Mouse (Mus musculus) MEL (cell line): ENCODE results near the gene Arsg. TPM values are rescaled to one million over a fixed set of nuclear protein-coding genes. Genes with fewer than 3 reads are reported as not detected.

ENCODE experiments used
- DNase-seq: peaks from one replicate; pipeline ENCODE4 v3.0.0; 2011; ENCODE audit warnings: low read depth, low spot score
- H3K27ac ChIP-seq: 2 replicates; pipeline ENCODE4 v1.5.1; 2012; ENCODE audit warnings: low read depth, mild to moderate bottlenecking, control low read depth, low read length, moderate library complexity; ENCODE audit not compliant: control insufficient read depth
- H3K27me3 ChIP-seq, 2 experiments: fragments of 150-350 bp in 1 of 2; sonication (generic) in 1 of 2; 2 replicates each; pipeline ENCODE4 v1.6.1; 2012; ENCODE audit warnings: low read length in 2 of 2, mild to moderate bottlenecking in 2 of 2, improper control_type of control experiment in 1 of 2, moderate library complexity in 1 of 2; ENCODE audit not compliant: insufficient read depth in 2 of 2, control insufficient read depth in 1 of 2
- H3K36me3 ChIP-seq, 2 experiments: 2 replicates each; pipeline ENCODE4 v1.6.1; 2012 to 2014; ENCODE audit warnings: low read length in 2 of 2, improper control_type of control experiment in 1 of 2, inconsistent platforms in 1 of 2, mild to moderate bottlenecking in 1 of 2; ENCODE audit not compliant: insufficient read depth in 2 of 2, control insufficient read depth in 1 of 2
- H3K4me1 ChIP-seq, 2 experiments: fragments of 150-350 bp in 1 of 2; sonication (generic) in 1 of 2; 2 replicates each; pipeline ENCODE4 v1.6.1; 2012; ENCODE audit warnings: low read length in 2 of 2, improper control_type of control experiment in 1 of 2, mild to moderate bottlenecking in 1 of 2; ENCODE audit not compliant: insufficient read depth in 2 of 2, control insufficient read depth in 1 of 2
- H3K4me3 ChIP-seq, 2 experiments: fragments of 150-350 bp in 1 of 2; sonication (generic) in 1 of 2; 2 replicates each; pipeline ENCODE4 v1.5.1; 2012; ENCODE audit warnings: low read depth in 2 of 2, low read length in 2 of 2, mild to moderate bottlenecking in 2 of 2, moderate library complexity in 2 of 2, control low read depth in 1 of 2, improper control_type of control experiment in 1 of 2; ENCODE audit not compliant: control insufficient read depth in 1 of 2, insufficient read depth in 1 of 2
- H3K79me2 ChIP-seq: 2 replicates; pipeline ENCODE4 v1.6.1; 2012; ENCODE audit warnings: mild to moderate bottlenecking, low read length, moderate library complexity; ENCODE audit not compliant: control insufficient read depth, poor library complexity, insufficient read depth
- H3K9ac ChIP-seq: 2 replicates; pipeline ENCODE4 v1.6.1; 2012; ENCODE audit warnings: low read depth, mild to moderate bottlenecking, control low read depth, low read length, moderate library complexity; ENCODE audit not compliant: control insufficient read depth, poor library complexity, severe bottlenecking
- H3K9me3 ChIP-seq: fragments of 150-350 bp; sonication (generic); replicated peaks from 2 replicates; pipeline ENCODE4 v1.6.1; 2012; ENCODE audit warnings: mild to moderate bottlenecking, low read length, improper control_type of control experiment, moderate library complexity; ENCODE audit not compliant: insufficient read depth
- BHLHE40 ChIP-seq: IDR thresholded peaks from 2 replicates; pipeline ENCODE4 v1.6.1; 2012; ENCODE audit warnings: low read depth, mild to moderate bottlenecking, inconsistent platforms, low read length, improper control_type of control experiment, borderline replicate concordance
- CHD1 ChIP-seq: IDR thresholded peaks from 2 replicates; pipeline ENCODE4 v1.6.1; 2012; ENCODE audit warnings: low read depth, mild to moderate bottlenecking, inconsistent platforms, low read length, improper control_type of control experiment
- CHD2 ChIP-seq: IDR thresholded peaks from 2 replicates; pipeline ENCODE4 v1.6.1; 2011; ENCODE audit warnings: low read length, improper control_type of control experiment
- CTCF ChIP-seq, 3 experiments: IDR thresholded peaks in 2 of 3; conservative IDR thresholded peaks in 1 of 3; 2 replicates each; pipeline ENCODE4 v1.5.1; 2011 to 2012; ENCODE audit warnings: low read length in 3 of 3, low read depth in 2 of 3, mild to moderate bottlenecking in 2 of 3, improper control_type of control experiment in 1 of 3, inconsistent platforms in 1 of 3, mixed read lengths in 1 of 3, moderate library complexity in 1 of 3; ENCODE audit not compliant: control insufficient read depth in 1 of 3, insufficient read depth in 1 of 3, poor library complexity in 1 of 3, severe bottlenecking in 1 of 3
- E2F4 ChIP-seq: IDR thresholded peaks from 2 replicates; pipeline ENCODE4 v1.6.1; 2011; ENCODE audit warnings: low read depth, low read length, improper control_type of control experiment, borderline replicate concordance
- ELF1 ChIP-seq: IDR thresholded peaks from 2 replicates; pipeline ENCODE4 v1.6.1; 2014; ENCODE audit warnings: low read depth, mild to moderate bottlenecking, inconsistent platforms, low read length, improper control_type of control experiment, moderate library complexity
- EP300 ChIP-seq, 2 experiments: IDR thresholded peaks; 2 replicates each; pipeline ENCODE4 v1.6.1; 2011; ENCODE audit warnings: improper control_type of control experiment in 2 of 2, low read length in 2 of 2, low read depth in 1 of 2, mild to moderate bottlenecking in 1 of 2
- ETS1 ChIP-seq: IDR thresholded peaks from 2 replicates; pipeline ENCODE4 v1.6.1; 2012; ENCODE audit warnings: low read depth, mild to moderate bottlenecking, inconsistent platforms, low read length, improper control_type of control experiment, moderate library complexity
- GABPA ChIP-seq: IDR thresholded peaks from 2 replicates; pipeline ENCODE4 v1.6.1; 2012; ENCODE audit warnings: low read depth, mild to moderate bottlenecking, inconsistent platforms, low read length, improper control_type of control experiment, moderate library complexity
- GATA1 ChIP-seq: IDR thresholded peaks from 2 replicates; pipeline ENCODE4 v1.6.1; 2011; ENCODE audit warnings: low read depth, low read length, improper control_type of control experiment
- HCFC1 ChIP-seq: IDR thresholded peaks from 2 replicates; pipeline ENCODE4 v1.6.1; 2012; ENCODE audit warnings: low read depth, mild to moderate bottlenecking, inconsistent platforms, low read length, improper control_type of control experiment, moderate library complexity
- KAT2A ChIP-seq: conservative IDR thresholded peaks from 2 replicates; pipeline ENCODE4 v1.6.1; 2012; ENCODE audit warnings: low read depth, low read length, improper control_type of control experiment, inconsistent platforms
- MAFK ChIP-seq: IDR thresholded peaks from 2 replicates; pipeline ENCODE4 v1.6.1; 2011; ENCODE audit warnings: low read depth, mild to moderate bottlenecking, low read length, improper control_type of control experiment, borderline replicate concordance
- MAX ChIP-seq: IDR thresholded peaks from 2 replicates; pipeline ENCODE4 v1.6.1; 2011; ENCODE audit warnings: low read length, improper control_type of control experiment
- MAZ ChIP-seq: IDR thresholded peaks from 2 replicates; pipeline ENCODE4 v1.6.1; 2012; ENCODE audit warnings: low read depth, mild to moderate bottlenecking, inconsistent platforms, low read length, improper control_type of control experiment
- MEF2A ChIP-seq: IDR thresholded peaks from 2 replicates; pipeline ENCODE4 v1.6.1; 2014; ENCODE audit warnings: low read depth, mild to moderate bottlenecking, inconsistent platforms, low read length, improper control_type of control experiment; ENCODE audit not compliant: poor library complexity, insufficient replicate concordance, severe bottlenecking; ENCODE audit errors: extremely low read depth
- MXI1 ChIP-seq: IDR thresholded peaks from 2 replicates; pipeline ENCODE4 v1.6.1; 2011; ENCODE audit warnings: mild to moderate bottlenecking, low read depth, low read length, improper control_type of control experiment
- MYB ChIP-seq: IDR thresholded peaks from 2 replicates; pipeline ENCODE4 v1.6.1; 2011; ENCODE audit warnings: mild to moderate bottlenecking, low read depth, low read length, improper control_type of control experiment
- MYC ChIP-seq: IDR thresholded peaks from 2 replicates; pipeline ENCODE4 v1.6.1; 2011; ENCODE audit warnings: low read depth, mild to moderate bottlenecking, low read length, improper control_type of control experiment, moderate library complexity
- NELFE ChIP-seq: IDR thresholded peaks from 2 replicates; pipeline ENCODE4 v1.6.1; 2011; ENCODE audit warnings: low read depth, low read length, improper control_type of control experiment
- NRF1 ChIP-seq: IDR thresholded peaks from 2 replicates; pipeline ENCODE4 v1.6.1; 2014; ENCODE audit warnings: low read depth, mild to moderate bottlenecking, inconsistent platforms, low read length, improper control_type of control experiment, moderate library complexity; ENCODE audit not compliant: poor library complexity, insufficient read depth, severe bottlenecking
- POLR2A ChIP-seq, 2 experiments: IDR thresholded peaks; 2 replicates each; pipeline ENCODE4 v1.6.1; 2011 to 2012; ENCODE audit warnings: low read length in 2 of 2, mild to moderate bottlenecking in 2 of 2, control low read depth in 1 of 2, improper control_type of control experiment in 1 of 2, low read depth in 1 of 2, moderate library complexity in 1 of 2; ENCODE audit not compliant: control insufficient read depth in 1 of 2, insufficient read depth in 1 of 2, poor library complexity in 1 of 2
- POLR2AphosphoS2 ChIP-seq: IDR thresholded peaks from 2 replicates; pipeline ENCODE4 v1.6.1; 2011; ENCODE audit warnings: low read length, improper control_type of control experiment
- POLR2AphosphoS5 ChIP-seq: IDR thresholded peaks from 2 replicates; pipeline ENCODE4 v1.6.1; 2012; ENCODE audit warnings: low read depth, borderline replicate concordance, mild to moderate bottlenecking, inconsistent platforms, low read length, moderate library complexity, mixed read lengths
- RAD21 ChIP-seq: IDR thresholded peaks from 2 replicates; pipeline ENCODE4 v1.6.1; 2011; ENCODE audit warnings: mild to moderate bottlenecking, low read depth, low read length, improper control_type of control experiment
- RCOR1 ChIP-seq: IDR thresholded peaks from 2 replicates; pipeline ENCODE4 v1.6.1; 2012; ENCODE audit warnings: low read depth, mild to moderate bottlenecking, inconsistent platforms, low read length, improper control_type of control experiment
- SIN3A ChIP-seq: IDR thresholded peaks from 2 replicates; pipeline ENCODE4 v1.6.1; 2012; ENCODE audit warnings: low read length, improper control_type of control experiment, inconsistent platforms
- SMC3 ChIP-seq: IDR thresholded peaks from 2 replicates; pipeline ENCODE4 v1.6.1; 2011; ENCODE audit warnings: low read depth, low read length, improper control_type of control experiment
- TAL1 ChIP-seq: IDR thresholded peaks from 2 replicates; pipeline ENCODE4 v1.6.1; 2012; ENCODE audit warnings: mild to moderate bottlenecking, inconsistent platforms, low read length, moderate library complexity, mixed read lengths
- TBP ChIP-seq: IDR thresholded peaks from 2 replicates; pipeline ENCODE4 v1.8.0; 2011; ENCODE audit warnings: low read depth, low read length, improper control_type of control experiment
- TCF12 ChIP-seq: IDR thresholded peaks from 2 replicates; pipeline ENCODE4 v1.6.1; 2014; ENCODE audit warnings: low read depth, mild to moderate bottlenecking, inconsistent platforms, low read length, improper control_type of control experiment, moderate library complexity
- UBTF ChIP-seq: IDR thresholded peaks from 2 replicates; pipeline ENCODE4 v1.6.1; 2012; ENCODE audit warnings: low read depth, mild to moderate bottlenecking, inconsistent platforms, low read length, improper control_type of control experiment, moderate library complexity, borderline replicate concordance; ENCODE audit not compliant: insufficient read depth
- USF1 ChIP-seq: IDR thresholded peaks from 2 replicates; pipeline ENCODE4 v1.6.1; 2014; ENCODE audit warnings: low read depth, mild to moderate bottlenecking, inconsistent platforms, low read length, improper control_type of control experiment, moderate library complexity
- USF2 ChIP-seq, 2 experiments: IDR thresholded peaks; 2 replicates each; pipeline ENCODE4 v1.6.1; 2011 to 2012; ENCODE audit warnings: improper control_type of control experiment in 2 of 2, low read length in 2 of 2, borderline replicate concordance in 1 of 2, inconsistent platforms in 1 of 2, low read depth in 1 of 2, mild to moderate bottlenecking in 1 of 2; ENCODE audit not compliant: insufficient read depth in 1 of 2
- ZC3H11A ChIP-seq: IDR thresholded peaks from 2 replicates; pipeline ENCODE4 v1.6.1; 2012; ENCODE audit warnings: low read depth, mild to moderate bottlenecking, inconsistent platforms, low read length, improper control_type of control experiment
- ZMIZ1 ChIP-seq: IDR thresholded peaks from 2 replicates; pipeline ENCODE4 v1.6.1; 2012; ENCODE audit warnings: low read depth, mild to moderate bottlenecking, inconsistent platforms, low read length, improper control_type of control experiment, moderate library complexity
- ZNF384 ChIP-seq: IDR thresholded peaks from 2 replicates; pipeline ENCODE4 v1.6.1; 2012; ENCODE audit warnings: low read depth, mild to moderate bottlenecking, inconsistent platforms, low read length, improper control_type of control experiment
- polyA plus RNA-seq, 2 experiments: library from polyadenylated mRNA; stranded (reverse) in 1 of 2; unstranded in 1 of 2; fragments of >175 nt in 1 of 2; fragments of >200 nt in 1 of 2; gene quantifications; 2 replicates each; pipeline versions ENCODE4 v1.2.1 to v1.2.4; 2012; ENCODE audit warnings: low replicate concordance in 2 of 2, low read depth in 1 of 2; ENCODE audit not compliant: insufficient read length in 2 of 2, insufficient read depth in 1 of 2, missing spikeins in 1 of 2
- total RNA-seq: library from RNA; depleted of rRNA; stranded (reverse); fragments of 300-350 nt; gene quantifications from 2 replicates; pipeline ENCODE4 v1.2.3, GENCODE M21; 2012

Gene Arsg
- total and polyA plus RNA-seq, 3 experiments, result 3.9 to 5.2 TPM; not detected in 1

GRCm38 (mm10) chr11:109586424-109586823 lies 113.2 kb downstream of the Arsg start:
- H3K27me3 ChIP-seq, result no peaks in the 10 kb centered on the region
- no peaks in the 10 kb centered on the region for H3K79me2 ChIP-seq
- peak; percentile 60 for DNase-seq
- peak overlapping the region; percentile 2; the same call in 1 of the 2 replicates for H3K9ac ChIP-seq
- H3K36me3 ChIP-seq, result peaks cover 0 to 24% of the 10 kb centered on the region in 2 experiments; a peak in 2 of 4 replicates
- H3K4me1 ChIP-seq, result peaks cover 27 to 32% of the 10 kb centered on the region in 2 experiments
- H3K27ac ChIP-seq, result peak overlapping the region; percentile 93
- peak overlapping the region; percentile 5 to 65; a peak in 3 of 4 replicates for H3K4me3 ChIP-seq
- H3K9me3 ChIP-seq, result no peaks in the 10 kb centered on the region
- TF ChIP-seq USF1 (no peak), MAFK (0 out of 2 replicates have a peak, but pooled peaks have one; percentile 7), ELF1 (no peak; the same call in 1 of the 2 replicates), SMC3 (no peak), TBP (no peak), ZMIZ1 (no peak), MEF2A (no peak), ZC3H11A (0 out of 2 replicates have a peak, but pooled peaks have one; percentile 18), MAZ (no peak; the same call in 1 of the 2 replicates), MYB (no peak), USF2 (IDR thresholded peaks at IDR 0.05; ENCODE audit: borderline replicate concordance in 1 of 2, insufficient read depth in 1 of 2, low read depth in 1 of 2, low read length in 2 of 2) (no peak), CHD1 (no peak), POLR2AphosphoS2 (no peak), UBTF (no peak), MYC (peak; percentile 33; the same call in 1 of the 2 replicates), RCOR1 (peak; percentile 82), CHD2 (no peak; the same call in 1 of the 2 replicates), TCF12 (peak; percentile 72; the same call in 1 of the 2 replicates), SIN3A (peak; percentile 50; the same call in 1 of the 2 replicates), GABPA (no peak), ZNF384 (peak; percentile 85), TAL1 (peak; percentile 19; the same call in 1 of the 2 replicates), BHLHE40 (peak; percentile 61), NRF1 (no peak), RAD21 (no peak), ETS1 (peak; percentile 99), KAT2A (no peak; the same call in 1 of the 2 replicates), EP300 (IDR thresholded peaks at IDR 0.05; ENCODE audit: low read depth in 1 of 2, low read length in 2 of 2) (peak; percentile 67 to 75; a peak in 3 of 4 replicates), CTCF (IDR thresholded peaks at IDR 0.05 in 2 of 3, conservative IDR thresholded peaks at IDR 0.05 in 1 of 3; ENCODE audit: control insufficient read depth in 1 of 3, insufficient read depth in 1 of 3, low read depth in 2 of 3, low read length in 3 of 3, poor library complexity in 1 of 3, severe bottlenecking in 1 of 3) (no peak), MXI1 (0 out of 2 replicates have a peak, but pooled peaks have one; percentile 8), E2F4 (no peak; the same call in 1 of the 2 replicates), HCFC1 (peak; percentile 33; the same call in 1 of the 2 replicates), NELFE (no peak), POLR2A (IDR thresholded peaks at IDR 0.05; ENCODE audit: control insufficient read depth in 1 of 2, insufficient read depth in 1 of 2, low read depth in 1 of 2, low read length in 2 of 2, poor library complexity in 1 of 2) (no peak), MAX (no peak), GATA1 (peak; percentile 69; the same call in 1 of the 2 replicates), POLR2AphosphoS5 (no peak)
